Mouse (Mus musculus) erythroblast, embryonic 14.5 days (primary cell): Measurements from ENCODE around the gene Kif3c.

Source experiments
- GATA1 ChIP-seq: IDR thresholded peaks from 2 replicates; pipeline ENCODE4 v1.6.1; 2012; ENCODE audit warnings: low read length, inconsistent platforms, mixed read lengths
- TAL1 ChIP-seq: IDR thresholded peaks from 3 replicates; pipeline ENCODE4 v1.6.1; 2012; ENCODE audit warnings: low read length, inconsistent platforms, mixed read lengths

DNA sequence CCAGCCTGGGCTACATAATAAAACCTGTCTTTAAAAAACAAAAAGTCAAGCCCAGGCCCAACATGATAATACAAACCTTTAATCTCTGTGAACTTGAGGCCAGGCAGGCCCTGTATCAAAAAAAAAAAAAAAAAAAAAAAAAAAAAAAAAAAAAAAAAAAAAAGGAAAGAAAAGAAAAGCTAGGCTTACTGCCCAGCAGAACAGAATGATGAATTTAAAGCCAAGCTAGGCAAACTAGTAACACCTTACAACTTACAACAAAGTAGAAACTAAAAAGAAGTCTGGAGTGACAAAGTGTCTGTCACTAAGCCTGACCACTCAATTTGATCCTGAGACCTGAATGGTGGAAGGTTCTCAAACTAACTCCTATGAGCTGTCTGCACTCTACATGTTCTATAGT is 17.2 kb upstream of the Kif3c start:
- no peak for TF ChIP-seq GATA1
- TF ChIP-seq TAL1, result no peak
